Mouse (Mus musculus) kidney, embryonic 14.5 days (tissue): ENCODE results near the gene Gclc. TPM values are rescaled to one million over a fixed set of nuclear protein-coding genes. Genes with fewer than 3 reads are reported as not detected.

ENCODE experiments used
- ATAC-seq: fragments of 200-750 bp; cut with Nextera tagmentation; 2 replicates; pipeline ENCODE4 v1.8.0; 2017; ENCODE audit warnings: moderate number of reproducible peaks, mild to moderate bottlenecking, moderate TSS enrichment, moderate library complexity; ENCODE audit not compliant: low FRiP score, low TSS enrichment
- H3K27ac ChIP-seq: fragments of 300-500 bp; sonication (generic); 2 replicates; pipeline ENCODE4 v1.5.1; 2014; ENCODE audit warnings: low read depth, mild to moderate bottlenecking, low read length, moderate library complexity, mixed read lengths
- H3K27me3 ChIP-seq: fragments of 300-500 bp; sonication (generic); 2 replicates; pipeline ENCODE4 v1.6.1; 2014; ENCODE audit warnings: mild to moderate bottlenecking, low read length; ENCODE audit not compliant: control insufficient read depth, insufficient read depth
- H3K36me3 ChIP-seq: fragments of 300-500 bp; sonication (generic); 2 replicates; pipeline ENCODE4 v1.6.1; 2014; ENCODE audit warnings: low read length, mixed read lengths; ENCODE audit not compliant: control insufficient read depth, insufficient read depth
- H3K4me1 ChIP-seq: fragments of 300-500 bp; sonication (generic); 2 replicates; pipeline ENCODE4 v1.6.1; 2014; ENCODE audit warnings: low read length, mixed read lengths; ENCODE audit not compliant: control insufficient read depth, insufficient read depth
- H3K4me2 ChIP-seq: fragments of 300-500 bp; sonication (generic); replicated peaks from 2 replicates; pipeline ENCODE4 v1.6.1; 2014; ENCODE audit warnings: low read depth, mild to moderate bottlenecking, low read length
- H3K4me3 ChIP-seq: fragments of 300-500 bp; sonication (generic); 2 replicates; pipeline ENCODE4 v1.5.1; 2014; ENCODE audit warnings: mild to moderate bottlenecking, low read length
- H3K9ac ChIP-seq: fragments of 300-500 bp; sonication (generic); 2 replicates; pipeline ENCODE4 v1.6.1; 2014; ENCODE audit warnings: low read depth, mild to moderate bottlenecking, low read length, moderate library complexity
- H3K9me3 ChIP-seq: fragments of 300-500 bp; sonication (generic); 2 replicates; pipeline ENCODE4 v1.6.1; 2016; ENCODE audit warnings: low read length; ENCODE audit not compliant: control insufficient read depth
- WGBS: fragments of 180-500 bp; shearing (Covaris S2); extraction: QIAGEN DNeasy Blood & Tissue Kit; methylation state at CpG from one replicate; pipeline ENCODE4 v1.1.7; 2014; 5-methylcytosine and 5-hydroxymethylcytosine counted together
- polyA plus RNA-seq: library from polyadenylated mRNA; unstranded; fragments of >200 nt; fragmentation: Nextera tagmentation; extraction: Ambion mirVana; gene quantifications from 2 replicates; pipeline ENCODE4 v1.2.1, GENCODE M21; 2014

Gene Gclc
- polyA plus RNA-seq, 1 experiment from 2014 or later, result 30.0 TPM

- H3K4me3 ChIP-seq, result no peak overlapping the region
- no peak overlapping the region for H3K9ac ChIP-seq
- no peak overlapping the region for H3K4me2 ChIP-seq
- H3K27ac ChIP-seq, result no peak overlapping the region
- H3K4me1 ChIP-seq, result 0 out of 2 replicates have a peak, but pooled peaks cover 5% of the 10 kb centered on the region
- no peak for ATAC-seq
- WGBS, result 83% methylated on average over 5 of the region's 5 CpGs
- no peaks in the 10 kb centered on the region for H3K9me3 ChIP-seq
- H3K36me3 ChIP-seq, result peaks cover 4% of the 10 kb centered on the region; the same call in 1 of the 2 replicates
- no peaks in the 10 kb centered on the region for H3K27me3 ChIP-seq
These were observed 17.0 kb downstream of the Gclc start for GRCm38 (mm10) chr9:77771330-77771729.

- Histone ChIP-seq H3K27me3 (no peaks in the 10 kb centered on the region), H3K4me2 (no peak overlapping the region)
- WGBS, result 76% methylated on average over 10 of the region's 10 CpGs
These were observed 17.5 kb downstream of the Gclc start for GRCm38 (mm10) chr9:77771765-77772383.

DNA sequence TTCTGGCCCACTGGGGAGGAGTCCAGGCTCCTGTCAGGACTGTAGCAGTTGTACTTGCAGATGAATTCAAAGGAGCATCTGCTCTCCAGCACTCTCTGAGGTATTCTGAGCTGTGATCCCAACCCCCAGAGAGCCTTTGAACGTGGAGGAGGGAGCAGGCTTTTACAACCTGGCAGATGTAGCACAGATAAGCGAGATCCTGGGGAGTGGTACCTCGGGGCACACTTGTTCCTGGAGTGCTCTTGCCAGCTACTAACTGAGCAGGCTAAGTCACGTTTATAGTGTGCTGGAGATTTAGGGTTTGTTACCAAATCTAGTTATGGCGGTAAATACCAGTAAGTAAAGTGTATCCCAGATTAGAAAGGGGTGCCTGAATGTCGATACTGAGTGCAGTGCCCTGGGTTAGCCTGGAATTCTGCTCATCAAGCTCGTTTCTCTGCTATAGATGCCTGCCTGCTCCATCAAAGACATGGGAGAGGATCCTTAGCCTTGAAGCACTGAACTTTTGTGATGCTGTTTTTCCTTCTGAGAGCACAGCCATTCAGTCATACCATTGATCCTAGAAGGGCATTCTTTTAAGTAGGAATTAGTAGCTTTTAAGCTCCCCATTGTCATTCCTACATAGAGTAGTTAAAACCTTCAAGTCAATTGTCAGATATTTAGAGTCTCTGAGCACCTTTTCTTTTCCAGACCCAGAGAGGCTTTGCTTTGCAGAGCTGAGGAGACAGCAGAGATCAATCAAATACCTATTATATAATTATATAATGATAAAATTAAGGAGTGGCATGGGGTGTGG is 22.6 kb downstream of the Gclc start:
- 0 out of 2 replicates have a peak, but pooled peaks cover under 1% of the 10 kb centered on the region for H3K4me1 ChIP-seq
- no peak overlapping the region for H3K4me2 ChIP-seq
- ATAC-seq, result no peak
- H3K36me3 ChIP-seq, result peaks cover 31% of the 10 kb centered on the region
- H3K4me3 ChIP-seq, result no peak overlapping the region
- H3K9ac ChIP-seq, result no peak overlapping the region
- no peaks in the 10 kb centered on the region for H3K9me3 ChIP-seq
- no peak overlapping the region for H3K27ac ChIP-seq
- WGBS, result 35% methylated on average over 7 of the region's 7 CpGs
- no peaks in the 10 kb centered on the region for H3K27me3 ChIP-seq

More at GRCm38 (mm10) chr9:77771765-77772383, 17.5 kb downstream of the Gclc start:
- Histone ChIP-seq H3K4me3 (no peak overlapping the region), H3K9ac (no peak overlapping the region), H3K9me3 (no peaks in the 10 kb centered on the region), H3K4me1 (0 out of 2 replicates have a peak, but pooled peaks cover 5% of the 10 kb centered on the region), H3K27ac (no peak overlapping the region), H3K36me3 (peaks cover 8% of the 10 kb centered on the region; the same call in 1 of the 2 replicates)
- ATAC-seq, result no peak

DNA sequence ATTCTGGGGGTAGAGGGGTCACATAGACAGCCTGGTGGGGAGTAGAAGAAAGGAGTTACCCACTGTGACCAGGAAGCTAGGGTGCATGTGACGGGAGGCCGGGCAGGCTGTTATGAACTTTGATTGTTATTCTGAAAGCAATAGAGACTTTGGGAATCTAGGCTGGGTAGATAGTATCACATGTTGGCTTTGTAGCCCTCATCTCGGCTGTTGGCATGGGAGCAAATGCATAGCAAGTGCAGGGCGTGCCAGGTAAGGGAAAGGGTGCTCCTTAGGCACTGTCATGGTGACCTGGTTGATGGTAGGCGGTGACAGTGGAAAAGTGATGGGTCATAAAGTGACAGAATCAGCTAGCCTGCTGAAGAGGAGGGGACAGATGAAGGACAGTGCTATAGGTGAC is 23.3 kb downstream of the Gclc start:
- Histone ChIP-seq H3K4me3 (no peak overlapping the region), H3K27ac (no peak overlapping the region), H3K9ac (no peak overlapping the region), H3K9me3 (no peaks in the 10 kb centered on the region), H3K27me3 (no peaks in the 10 kb centered on the region), H3K4me2 (no peak overlapping the region), H3K4me1 (no peaks in the 10 kb centered on the region; the same call in 1 of the 2 replicates), H3K36me3 (peaks cover 31% of the 10 kb centered on the region)
- WGBS, result 80% methylated on average over 5 of the region's 5 CpGs
- no peak for ATAC-seq

- peaks cover 7% of the 10 kb centered on the region; the same call in 1 of the 2 replicates for H3K4me1 ChIP-seq
- no peaks in the 10 kb centered on the region for H3K27me3 ChIP-seq
- H3K4me3 ChIP-seq, result no peak overlapping the region
- H3K9me3 ChIP-seq, result no peaks in the 10 kb centered on the region
- no peak overlapping the region for H3K4me2 ChIP-seq
- WGBS, result 84% methylated on average over 4 of the region's 4 CpGs
- ATAC-seq, result no peak
- no peak overlapping the region for H3K27ac ChIP-seq
- H3K9ac ChIP-seq, result no peak overlapping the region
- peaks cover 31% of the 10 kb centered on the region for H3K36me3 ChIP-seq
These were observed 25.4 kb downstream of the Gclc start for GRCm38 (mm10) chr9:77779711-77780110.

- no peak overlapping the region for H3K9ac ChIP-seq
- H3K4me2 ChIP-seq, result no peak overlapping the region
- H3K27ac ChIP-seq, result peak overlapping the region; percentile 70; the same call in 1 of the 2 replicates
- H3K36me3 ChIP-seq, result peaks cover 35% of the 10 kb centered on the region
- H3K4me1 ChIP-seq, result peaks cover 7% of the 10 kb centered on the region; the same call in 1 of the 2 replicates
- H3K4me3 ChIP-seq, result no peak overlapping the region
- ATAC-seq, result peak; percentile 57; the same call in 1 of the 2 replicates
- 42% methylated on average over 5 of the region's 5 CpGs for WGBS
- H3K9me3 ChIP-seq, result no peaks in the 10 kb centered on the region
- H3K27me3 ChIP-seq, result no peaks in the 10 kb centered on the region
These were observed 27.3 kb downstream of the Gclc start for GRCm38 (mm10) chr9:77781453-77782163.

- peaks cover 7% of the 10 kb centered on the region; the same call in 1 of the 2 replicates for H3K4me1 ChIP-seq
- H3K36me3 ChIP-seq, result peaks cover 40% of the 10 kb centered on the region
- no peaks in the 10 kb centered on the region for H3K27me3 ChIP-seq
- no peak overlapping the region for H3K4me2 ChIP-seq
- H3K9ac ChIP-seq, result no peak overlapping the region
- H3K27ac ChIP-seq, result peak overlapping the region; percentile 70; the same call in 1 of the 2 replicates
- WGBS, result 40% methylated on average over 4 of the region's 4 CpGs
- peak; percentile 71; the same call in 1 of the 2 replicates for ATAC-seq
- no peaks in the 10 kb centered on the region for H3K9me3 ChIP-seq
- H3K4me3 ChIP-seq, result no peak overlapping the region
These were observed 27.9 kb downstream of the Gclc start for GRCm38 (mm10) chr9:77782201-77782600.

DNA sequence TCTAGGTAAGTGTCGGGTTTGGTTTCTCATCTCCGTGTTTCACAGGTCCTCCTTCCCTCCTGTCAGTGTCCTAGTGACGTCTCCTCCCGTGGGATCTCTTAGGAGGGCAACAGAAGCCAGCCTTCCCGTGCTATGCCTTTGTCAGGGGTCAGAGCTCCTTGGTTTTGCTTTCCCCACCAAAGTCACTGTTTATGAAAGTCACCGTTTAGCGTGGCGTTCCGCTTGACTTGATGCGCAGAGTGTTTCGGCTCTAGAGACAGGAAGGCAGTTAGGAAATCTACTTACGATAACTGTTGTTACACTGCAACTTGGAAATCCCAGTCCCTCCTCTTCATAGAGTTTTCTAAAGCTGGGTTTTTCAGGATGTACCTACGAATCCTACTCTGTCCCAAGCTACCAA is 28.7 kb downstream of the Gclc start:
- Histone ChIP-seq H3K27me3 (no peaks in the 10 kb centered on the region), H3K4me1 (peaks cover 7% of the 10 kb centered on the region; the same call in 1 of the 2 replicates), H3K36me3 (peaks cover 39% of the 10 kb centered on the region), H3K4me2 (no peak overlapping the region), H3K9ac (no peak overlapping the region), H3K4me3 (no peak overlapping the region), H3K9me3 (no peaks in the 10 kb centered on the region), H3K27ac (peak overlapping the region; percentile 44; the same call in 1 of the 2 replicates)
- WGBS, result 51% methylated on average over 13 of the region's 13 CpGs
- no peak for ATAC-seq
